Mouse (Mus musculus) forebrain, embryonic 15.5 days (tissue): ENCODE results near the gene Sept1. TPM values are rescaled to one million over a fixed set of nuclear protein-coding genes. Genes with fewer than 3 reads are reported as not detected.

ENCODE experiments used
- ATAC-seq: fragments of 200-750 bp; cut with Nextera tagmentation; replicated peaks from 2 replicates; pipeline ENCODE4 v1.8.0; 2017; ENCODE audit warnings: mild to moderate bottlenecking, moderate TSS enrichment, moderate library complexity
- H3K27ac ChIP-seq: fragments of 300-500 bp; sonication (generic); replicated peaks from 2 replicates; pipeline ENCODE4 v1.5.1; 2015; ENCODE audit warnings: mild to moderate bottlenecking, inconsistent platforms
- H3K27me3 ChIP-seq: fragments of 300-500 bp; sonication (generic); 2 replicates; pipeline ENCODE4 v1.6.1; 2015; ENCODE audit warnings: inconsistent platforms
- H3K36me3 ChIP-seq: fragments of 300-500 bp; sonication (generic); 2 replicates; pipeline ENCODE4 v1.6.1; 2015; ENCODE audit warnings: mild to moderate bottlenecking, inconsistent platforms
- H3K4me1 ChIP-seq: fragments of 300-500 bp; sonication (generic); 2 replicates; pipeline ENCODE4 v1.6.1; 2015; ENCODE audit warnings: inconsistent platforms
- H3K4me2 ChIP-seq: fragments of 300-500 bp; sonication (generic); replicated peaks from 2 replicates; pipeline ENCODE4 v1.6.1; 2015; ENCODE audit warnings: mild to moderate bottlenecking, inconsistent platforms
- H3K4me3 ChIP-seq: fragments of 300-500 bp; sonication (generic); 2 replicates; pipeline ENCODE4 v1.5.1; 2015; ENCODE audit warnings: mild to moderate bottlenecking, inconsistent platforms
- H3K9ac ChIP-seq: fragments of 300-500 bp; sonication (generic); replicated peaks from 2 replicates; pipeline ENCODE4 v1.6.1; 2015; ENCODE audit warnings: mild to moderate bottlenecking, inconsistent platforms
- H3K9me3 ChIP-seq: fragments of 300-500 bp; sonication (generic); 2 replicates; pipeline ENCODE4 v1.6.1; 2016; ENCODE audit warnings: inconsistent platforms
- WGBS: fragments of 180-500 bp; shearing (Covaris S2); methylation state at CpG from one replicate; pipeline ENCODE4 v1.1.7; 2015; ENCODE audit warnings: mixed read lengths; 5-methylcytosine and 5-hydroxymethylcytosine counted together
- polyA plus RNA-seq: library from polyadenylated mRNA; unstranded; fragments of >200 nt; fragmentation: Nextera tagmentation; extraction: Ambion mirVana; gene quantifications from 2 replicates; pipeline ENCODE4 v1.2.1, GENCODE M21; 2015

Gene Sept1
- polyA plus RNA-seq, 1 experiment from 2014 or later: 21.8 TPM

DNA sequence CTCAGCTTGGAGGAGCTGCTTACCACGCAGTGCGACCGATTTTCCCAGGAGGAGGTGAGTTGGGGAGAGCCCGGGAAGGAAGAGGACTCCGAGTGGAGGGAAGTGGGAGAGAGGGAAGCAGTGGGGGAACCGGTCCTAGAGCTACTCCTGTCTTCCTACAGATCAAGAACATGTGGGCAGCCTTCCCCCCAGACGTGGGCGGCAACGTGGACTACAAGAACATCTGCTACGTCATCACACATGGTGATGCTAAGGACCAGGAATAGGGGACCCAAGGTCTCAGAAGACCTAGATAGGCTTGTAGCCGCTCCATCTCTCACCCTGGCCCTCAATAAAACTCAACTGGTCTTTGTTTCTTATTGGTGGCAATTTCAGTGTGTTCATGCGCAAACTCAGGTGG, 19.0 kb downstream of the Sept1 start:
- H3K27me3 ChIP-seq: no peaks in the 10 kb centered on the region

GRCm38 (mm10) chr7:127213485-127213884, 19.4 kb downstream of the Sept1 start:
- no peak overlapping the region for H3K4me2 ChIP-seq
- no peak overlapping the region for H3K4me3 ChIP-seq
- no peak for ATAC-seq
- no peaks in the 10 kb centered on the region for H3K27me3 ChIP-seq
- H3K9ac ChIP-seq: no peak overlapping the region
- no peaks in the 10 kb centered on the region for H3K36me3 ChIP-seq
- H3K4me1 ChIP-seq: peaks cover 11% of the 10 kb centered on the region
- H3K9me3 ChIP-seq: no peaks in the 10 kb centered on the region
- 34% methylated on average over 7 of the region's 7 CpGs for WGBS
- H3K27ac ChIP-seq: no peak overlapping the region

More for the DNA sequence above, 19.0 kb downstream of the Sept1 start:
- no peak for ATAC-seq
- Histone ChIP-seq H3K4me2 (no peak overlapping the region), H3K9me3 (no peaks in the 10 kb centered on the region), H3K36me3 (no peaks in the 10 kb centered on the region), H3K4me3 (no peak overlapping the region), H3K4me1 (peaks cover 11% of the 10 kb centered on the region), H3K9ac (no peak overlapping the region), H3K27ac (no peak overlapping the region)
- 58% methylated on average over 12 of the region's 12 CpGs for WGBS

DNA sequence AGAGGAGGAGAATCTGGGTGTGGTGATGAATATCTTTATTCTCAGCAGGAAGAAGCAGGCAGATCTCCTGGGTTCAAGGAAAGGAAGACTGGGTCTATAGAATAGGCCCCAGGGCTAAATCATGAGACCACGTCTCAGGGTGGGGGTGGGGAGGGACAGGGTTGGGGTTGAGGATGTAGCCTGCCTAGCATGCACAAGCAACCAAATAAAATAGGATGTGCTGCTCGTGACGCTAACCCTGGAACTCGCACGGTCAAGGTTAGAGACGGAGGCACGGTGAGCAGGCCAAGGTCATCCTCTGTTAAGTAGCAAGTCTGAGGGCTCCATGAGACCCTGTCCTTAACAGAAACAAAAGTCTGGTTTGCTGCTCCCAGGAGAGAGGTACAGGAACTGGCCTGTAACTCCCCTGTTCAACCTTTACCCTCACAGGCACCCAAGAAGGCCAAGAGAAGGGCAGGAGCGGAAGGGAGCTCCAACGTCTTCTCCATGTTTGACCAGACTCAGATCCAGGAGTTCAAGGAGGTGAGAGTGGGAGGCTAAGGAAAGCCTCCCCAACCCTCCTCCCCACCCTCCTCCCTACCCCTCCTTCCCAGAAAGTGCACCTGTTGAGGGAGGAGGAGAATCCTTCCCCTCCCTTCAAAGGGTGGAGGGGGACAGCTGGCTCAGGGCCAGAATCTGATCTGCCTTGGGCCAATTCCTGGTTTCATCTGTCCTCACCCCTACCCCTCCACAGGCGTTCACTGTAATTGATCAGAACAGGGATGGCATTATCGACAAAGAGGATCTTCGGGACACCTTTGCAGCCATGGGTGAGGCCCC, 20.3 kb downstream of the Sept1 start:
- H3K36me3 ChIP-seq: no peaks in the 10 kb centered on the region
- no peak overlapping the region for H3K4me2 ChIP-seq
- H3K4me3 ChIP-seq: no peak overlapping the region
- no peak for ATAC-seq
- H3K9me3 ChIP-seq: no peaks in the 10 kb centered on the region
- H3K4me1 ChIP-seq: peaks cover 12% of the 10 kb centered on the region
- 93% methylated on average over 12 of the region's 12 CpGs for WGBS
- no peaks in the 10 kb centered on the region for H3K27me3 ChIP-seq
- no peak overlapping the region for H3K27ac ChIP-seq
- H3K9ac ChIP-seq: no peak overlapping the region

- ATAC-seq: no peak
- H3K4me1 ChIP-seq: peaks cover 26% of the 10 kb centered on the region
- no peak overlapping the region for H3K9ac ChIP-seq
- H3K9me3 ChIP-seq: no peaks in the 10 kb centered on the region
- no peak overlapping the region for H3K4me2 ChIP-seq
- H3K36me3 ChIP-seq: no peaks in the 10 kb centered on the region
- H3K4me3 ChIP-seq: no peak overlapping the region
- no peaks in the 10 kb centered on the region for H3K27me3 ChIP-seq
- no peak overlapping the region for H3K27ac ChIP-seq
- 75% methylated on average over 5 of the region's 5 CpGs for WGBS
Measured at GRCm38 (mm10) chr7:127211014-127211745, 21.8 kb downstream of the Sept1 start.

GRCm38 (mm10) chr7:127210266-127210665, 22.7 kb downstream of the Sept1 start:
- Histone ChIP-seq H3K4me3 (no peak overlapping the region), H3K9ac (no peak overlapping the region), H3K4me2 (no peak overlapping the region), H3K36me3 (peaks cover 2% of the 10 kb centered on the region; the same call in 1 of the 2 replicates), H3K27ac (no peak overlapping the region), H3K4me1 (peaks cover 34% of the 10 kb centered on the region), H3K27me3 (no peaks in the 10 kb centered on the region), H3K9me3 (no peaks in the 10 kb centered on the region)
- ATAC-seq: no peak
- 95% methylated on average over 4 of the region's 4 CpGs for WGBS

GRCm38 (mm10) chr7:127209851-127210250, 23.1 kb downstream of the Sept1 start:
- H3K36me3 ChIP-seq: peaks cover 6% of the 10 kb centered on the region; the same call in 1 of the 2 replicates
- no peaks in the 10 kb centered on the region for H3K27me3 ChIP-seq
- H3K27ac ChIP-seq: peak overlapping the region; percentile 91
- ATAC-seq: no peak
- peak overlapping the region; percentile 87 for H3K4me2 ChIP-seq
- H3K4me3 ChIP-seq: no peak overlapping the region
- H3K9me3 ChIP-seq: no peaks in the 10 kb centered on the region
- 75% methylated on average over 5 of the region's 5 CpGs for WGBS
- H3K4me1 ChIP-seq: peaks cover 35% of the 10 kb centered on the region
- no peak overlapping the region for H3K9ac ChIP-seq

DNA sequence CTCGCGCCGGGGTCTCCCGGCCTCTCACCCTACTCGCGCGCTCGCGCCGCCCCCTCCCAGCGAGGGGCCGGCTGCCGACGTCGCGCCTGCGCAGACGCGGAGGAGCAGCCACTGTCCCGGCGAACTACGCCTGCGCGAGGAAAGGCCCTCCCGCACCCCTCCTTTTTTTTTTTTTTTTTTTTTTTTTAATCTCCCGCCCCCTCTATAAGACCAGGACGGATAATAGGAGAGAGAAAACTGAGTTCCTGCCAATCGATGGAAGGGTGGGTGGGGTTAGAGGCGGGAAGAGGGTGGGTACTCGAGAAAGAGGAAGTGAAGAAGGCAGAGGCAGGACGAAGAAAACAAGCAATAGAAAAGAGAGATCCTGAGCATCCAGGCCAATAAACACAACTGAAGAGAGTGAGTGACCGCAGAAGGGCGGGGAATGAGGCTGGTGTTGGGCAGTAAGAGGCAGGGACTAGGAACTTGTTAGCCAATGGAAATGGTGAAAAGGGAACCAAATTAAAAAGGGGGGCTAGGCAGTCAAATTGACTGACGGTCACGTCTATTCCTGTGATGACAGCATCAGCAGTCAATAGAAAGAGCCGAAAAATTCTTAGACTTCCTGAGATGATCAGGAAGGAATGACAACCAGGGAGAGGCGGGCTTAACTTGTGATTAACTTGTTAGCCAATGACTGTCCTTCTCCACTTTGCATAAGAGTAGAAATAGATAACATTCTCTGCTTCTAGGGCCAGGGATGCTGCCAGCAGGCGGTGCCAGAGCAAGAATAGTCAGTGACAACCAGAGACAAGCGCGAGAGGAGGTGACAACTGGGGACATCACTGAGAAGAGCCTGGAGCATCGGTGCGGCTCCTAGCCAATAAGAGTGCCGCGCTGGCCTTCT, 24.1 kb downstream of the Sept1 start, which contains the start of gene Mylpf:
Gene Mylpf (plus strand): TSS at position 338 of the 886 bp plus-strand sequence.
- 0% methylated on average over 19 of the region's 44 CpGs for WGBS

DNA sequence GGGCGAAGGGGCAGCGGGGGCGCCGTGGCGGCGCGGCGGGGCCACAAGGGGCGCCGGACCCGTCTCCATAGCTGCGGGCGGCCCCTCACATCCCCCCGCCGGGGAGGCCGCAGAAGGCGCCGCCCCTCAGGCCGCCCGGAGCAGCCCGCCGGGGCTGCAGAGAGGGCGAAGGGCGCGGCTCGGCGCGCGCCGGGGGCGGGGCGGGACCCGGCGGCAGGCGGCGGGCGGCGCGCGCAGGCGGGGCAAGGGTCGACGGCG, 24.7 kb downstream of the Sept1 start, which contains the start of gene Tbc1d10b:
Gene Tbc1d10b (minus strand): TSS at position 174 of the 258 bp plus-strand sequence.
- no peaks in the 10 kb centered on the region for H3K27me3 ChIP-seq
- H3K36me3 ChIP-seq: peaks cover 10% of the 10 kb centered on the region; the same call in 1 of the 2 replicates
- no peaks in the 10 kb centered on the region for H3K9me3 ChIP-seq
- H3K4me1 ChIP-seq: peaks cover 44% of the 10 kb centered on the region
- peak within 1 kb of the TSS; percentile 91 for H3K27ac ChIP-seq
- H3K9ac ChIP-seq: peak within 1 kb of the TSS; percentile 90
- WGBS: no CpG with 5 or more reads among the region's 44 CpGs
- peak within 1 kb of the TSS; percentile 96 for H3K4me2 ChIP-seq
- ATAC-seq: peak; percentile 9; the same call in 1 of the 2 replicates
- peak within 1 kb of the TSS; percentile 97 for H3K4me3 ChIP-seq

More for the DNA sequence above, 24.1 kb downstream of the Sept1 start, which contains the start of gene Mylpf:
- Histone ChIP-seq H3K4me2 (peak within 1 kb of the TSS; percentile 96), H3K4me1 (peaks cover 40% of the 10 kb centered on the region), H3K4me3 (peak within 1 kb of the TSS; percentile 97), H3K27ac (peak within 1 kb of the TSS; percentile 91), H3K9ac (peak within 1 kb of the TSS; percentile 90), H3K36me3 (peaks cover 7% of the 10 kb centered on the region; the same call in 1 of the 2 replicates), H3K9me3 (no peaks in the 10 kb centered on the region), H3K27me3 (no peaks in the 10 kb centered on the region)
- ATAC-seq: peak; percentile 97

DNA sequence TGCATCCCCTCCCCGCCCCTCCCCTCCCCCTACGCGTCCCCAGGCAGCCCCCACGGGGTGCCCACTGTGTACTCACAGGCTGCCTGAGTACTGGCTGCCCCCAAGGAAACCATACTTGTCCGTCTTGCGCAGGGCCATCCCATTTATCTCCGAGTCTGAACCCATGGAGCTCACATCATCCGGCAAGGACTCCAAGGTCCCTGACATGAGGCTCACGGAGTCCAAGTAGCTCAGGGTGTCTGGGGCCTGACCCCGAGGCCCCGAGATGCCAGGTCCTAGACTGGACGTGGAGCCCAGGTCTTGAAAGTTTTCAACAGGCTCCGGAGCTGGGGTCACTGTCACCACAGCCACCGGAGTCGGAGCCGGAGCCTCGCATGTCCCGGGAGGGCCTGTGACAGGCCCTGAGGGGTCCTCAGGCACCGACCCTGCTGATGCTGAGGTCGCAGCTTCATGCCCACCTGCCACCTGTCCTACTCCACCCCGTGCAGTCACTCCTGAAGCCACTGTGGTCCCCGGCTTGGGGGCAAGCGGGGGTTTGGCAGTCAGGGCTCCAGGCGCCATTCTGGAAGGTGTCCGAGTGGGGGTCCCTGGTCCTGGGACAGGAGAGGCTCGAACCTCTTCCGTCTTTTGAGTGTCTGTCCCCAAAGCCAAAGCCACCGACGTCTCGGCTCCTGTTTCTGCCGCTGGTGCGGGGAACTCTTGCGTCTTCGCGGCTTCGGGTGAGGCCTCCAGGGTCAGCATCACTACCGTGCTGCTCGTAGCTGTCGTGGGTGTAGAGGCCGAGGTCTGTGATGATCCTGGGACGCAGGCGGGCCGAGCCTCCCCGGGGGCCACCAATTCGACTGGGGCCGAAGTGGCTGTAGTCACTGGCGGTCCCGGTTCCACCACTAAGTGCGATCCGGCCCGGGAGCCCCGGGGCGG, 25.3 kb downstream of the Sept1 start:
- under 1% methylated on average over 47 of the region's 53 CpGs for WGBS
- ATAC-seq: no peak
- H3K9me3 ChIP-seq: no peaks in the 10 kb centered on the region

DNA sequence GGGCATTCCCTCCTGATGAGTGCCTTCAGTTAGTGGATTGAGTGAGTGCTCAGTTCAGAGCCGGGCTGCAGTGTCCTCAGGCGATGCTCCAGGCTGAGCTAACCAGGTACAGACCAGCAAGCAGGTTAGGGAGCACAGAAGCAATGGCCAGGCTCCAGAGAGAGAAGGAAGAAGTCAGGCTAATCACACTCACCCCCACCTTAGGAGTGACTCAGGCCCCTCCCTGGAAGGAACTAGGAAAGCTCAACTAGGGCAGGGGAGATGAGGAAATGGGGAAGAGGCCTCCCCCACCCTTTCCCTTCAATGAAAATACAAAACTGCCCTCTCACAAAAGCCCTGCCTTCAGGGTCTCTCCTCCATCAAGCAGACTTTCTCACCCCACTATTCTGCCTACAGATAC, 26.3 kb downstream of the Sept1 start:
- 49% methylated on average over 2 of the region's 2 CpGs for WGBS
- no peak for ATAC-seq
- no peak overlapping the region for H3K27ac ChIP-seq

More for the DNA sequence above, 25.3 kb downstream of the Sept1 start:
- H3K27ac ChIP-seq: peak overlapping the region; percentile 73
- no peaks in the 10 kb centered on the region for H3K27me3 ChIP-seq
- peaks cover 44% of the 10 kb centered on the region for H3K4me1 ChIP-seq
- peak overlapping the region; percentile 97 for H3K4me3 ChIP-seq
- peak overlapping the region; percentile 90 for H3K9ac ChIP-seq
- H3K4me2 ChIP-seq: peak overlapping the region; percentile 96
- H3K36me3 ChIP-seq: peaks cover 16% of the 10 kb centered on the region

DNA sequence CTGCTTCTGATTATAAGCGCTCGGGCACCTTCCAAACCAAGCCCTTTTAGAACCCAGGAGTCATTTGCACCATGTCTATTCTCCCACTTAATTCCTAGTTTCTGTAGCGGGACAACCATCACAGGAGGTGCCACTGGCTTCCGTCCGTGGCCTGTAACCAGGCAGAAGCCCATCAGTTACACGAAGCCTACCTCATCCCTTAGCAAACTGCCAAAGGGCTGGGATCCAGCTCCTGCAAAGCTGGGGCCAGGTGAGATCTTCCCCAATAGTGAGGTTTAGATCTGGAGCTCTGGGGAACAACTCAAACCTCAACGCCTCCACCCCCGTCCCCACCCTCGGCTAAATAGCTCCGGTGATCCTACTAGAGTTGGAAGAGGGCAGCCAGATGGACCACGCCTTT, 36.4 kb downstream of the Sept1 start:
- 61% methylated on average over 11 of the region's 11 CpGs for WGBS
- H3K36me3 ChIP-seq: peaks cover 72% of the 10 kb centered on the region
- H3K27me3 ChIP-seq: no peaks in the 10 kb centered on the region
- 0 out of 2 replicates have a peak, but pooled peaks have one; percentile 1 for ATAC-seq
- H3K9ac ChIP-seq: peak overlapping the region; percentile 73
- peak overlapping the region; percentile 83 for H3K27ac ChIP-seq
- peaks cover 23% of the 10 kb centered on the region for H3K4me1 ChIP-seq
- peak overlapping the region; percentile 83 for H3K4me2 ChIP-seq
- H3K4me3 ChIP-seq: peak overlapping the region; percentile 63
- H3K9me3 ChIP-seq: no peaks in the 10 kb centered on the region

More for the DNA sequence above, 26.3 kb downstream of the Sept1 start:
- Histone ChIP-seq H3K27me3 (no peaks in the 10 kb centered on the region), H3K4me3 (peak overlapping the region; percentile 97), H3K9me3 (no peaks in the 10 kb centered on the region), H3K9ac (peak overlapping the region; percentile 90), H3K4me2 (peak overlapping the region; percentile 96), H3K36me3 (peaks cover 24% of the 10 kb centered on the region), H3K4me1 (peaks cover 44% of the 10 kb centered on the region)
